Mouse (Mus musculus): ENCODE measurements at regions not wholly inside any gene's neighbourhood (a gene's known extent, or its start where the extent isn't known, plus 50 kb on each side); places are given as distances from the start of the nearest gene placed in this dataset.
A peak's percentile ranks its signal among the peaks of the same experiment; 100 is the strongest.

GRCm38 (mm10) chr1:119255386-119256096 lies 166.5 kb downstream of the Inhbb start:
- DNase-seq = peak; percentile 65 to 82

GRCm38 (mm10) chr1:119254928-119255327 lies 167.1 kb downstream of the Inhbb start:
- peak in 1 of 2 experiments; percentile 22 for DNase-seq

GRCm38 (mm10) chr1:119253371-119253851 lies 168.6 kb downstream of the Inhbb start:
- DNase-seq = no peak

GRCm38 (mm10) chr1:119252403-119252802 lies 169.6 kb downstream of the Inhbb start:
- DNase-seq = no peak

GRCm38 (mm10) chr1:119251741-119252140 lies 170.3 kb downstream of the Inhbb start:
- DNase-seq = no peak

- DNase-seq = peak; percentile 71 to 75
Observed at GRCm38 (mm10) chr1:119248776-119249495, 173.1 kb downstream of the Inhbb start.

GRCm38 (mm10) chr1:119247117-119247516 lies 174.9 kb downstream of the Inhbb start:
- DNase-seq = no peak

- DNase-seq = peak; percentile 49 to 73
Observed at GRCm38 (mm10) chr1:119238463-119238862, 183.6 kb downstream of the Inhbb start.

GRCm38 (mm10) chr1:119236787-119237186 lies 183.4 kb upstream of the Gli2 start:
- no peak for DNase-seq

GRCm38 (mm10) chr1:119234449-119234848 lies 181.0 kb upstream of the Gli2 start:
- peak; percentile 44 to 45 for DNase-seq

- no peak for DNase-seq
Observed at GRCm38 (mm10) chr1:119226996-119227395, 173.6 kb upstream of the Gli2 start.

GRCm38 (mm10) chr1:119223876-119224275 lies 170.5 kb upstream of the Gli2 start:
- DNase-seq = peak; percentile 89 to 91

- no peak for DNase-seq
Observed at GRCm38 (mm10) chr1:119221901-119222300, 168.5 kb upstream of the Gli2 start.

- peak; percentile 33 to 35 for DNase-seq
Observed at GRCm38 (mm10) chr1:119221012-119221411, 167.6 kb upstream of the Gli2 start.

- DNase-seq = no peak
Observed at GRCm38 (mm10) chr1:119219817-119220216, 166.4 kb upstream of the Gli2 start.

GRCm38 (mm10) chr1:119217387-119217786 lies 164.0 kb upstream of the Gli2 start:
- DNase-seq = no peak

GRCm38 (mm10) chr1:119209607-119210007 lies 156.2 kb upstream of the Gli2 start:
- peak; percentile 38 to 52 for DNase-seq

- peak; percentile 35 to 55 for DNase-seq
Observed at GRCm38 (mm10) chr1:119202456-119202855, 149.0 kb upstream of the Gli2 start.

- DNase-seq = peak; percentile 30 to 45
Observed at GRCm38 (mm10) chr1:119197415-119197700, 143.9 kb upstream of the Gli2 start.

- DNase-seq = peak; percentile 23 to 25
Observed at GRCm38 (mm10) chr1:119196674-119197414, 143.4 kb upstream of the Gli2 start.

GRCm38 (mm10) chr1:119194533-119194932 lies 141.1 kb upstream of the Gli2 start:
- DNase-seq = no peak

- no peak for DNase-seq
Observed at GRCm38 (mm10) chr1:119191177-119191576, 137.8 kb upstream of the Gli2 start.

GRCm38 (mm10) chr1:119189461-119190066 lies 136.1 kb upstream of the Gli2 start:
- DNase-seq = peak; percentile 57 to 68

Data from cerebellum, postnatal 10 days (tissue).